Mouse (Mus musculus) liver, embryonic 14.5 days (tissue): ENCODE measurements around the gene Tssk6. TPM values are rescaled to one million over a fixed set of nuclear protein-coding genes. Genes with fewer than 3 reads are reported as not detected.
A peak's percentile ranks its signal among the peaks of the same experiment; 100 is the strongest.

Experiments used
- ATAC-seq: fragments of 200-750 bp; cut with Nextera tagmentation; 2 replicates; pipeline ENCODE4 v1.8.0; 2017; ENCODE audit warnings: moderate number of reproducible peaks, mild to moderate bottlenecking, moderate library complexity; ENCODE audit not compliant: insufficient read depth
- DNase-seq, 3 experiments: peaks; one replicate each; pipeline ENCODE4 v3.0.0-alpha.2; 2012 to 2013; ENCODE audit warnings: low read depth in 3 of 3, low spot score in 3 of 3
- H3K27ac ChIP-seq: fragments of 300-500 bp; sonication (generic); 2 replicates; pipeline ENCODE4 v1.5.1; 2014; ENCODE audit warnings: moderate library complexity, mild to moderate bottlenecking, control low read depth, inconsistent platforms
- H3K27me3 ChIP-seq: fragments of 300-500 bp; sonication (generic); 2 replicates; pipeline ENCODE4 v1.6.1; 2014; ENCODE audit warnings: mild to moderate bottlenecking, low read length, moderate library complexity; ENCODE audit not compliant: control insufficient read depth, insufficient read depth
- H3K36me3 ChIP-seq: fragments of 300-500 bp; sonication (generic); replicated peaks from 2 replicates; pipeline ENCODE4 v1.6.1; 2014; ENCODE audit warnings: low read depth; ENCODE audit not compliant: control insufficient read depth, insufficient read depth
- H3K4me1 ChIP-seq, 2 experiments: fragments of 200-500 bp in 1 of 2; fragments of 300-500 bp in 1 of 2; sonication (generic) in 1 of 2; replicated peaks; 2 replicates each; pipeline ENCODE4 v1.6.1; 2012 to 2014; ENCODE audit warnings: antibody characterized with exemption in 1 of 2, inconsistent platforms in 1 of 2, low read length in 1 of 2; ENCODE audit not compliant: control insufficient read depth in 2 of 2, insufficient read depth in 2 of 2
- H3K4me2 ChIP-seq: fragments of 300-500 bp; sonication (generic); 2 replicates; pipeline ENCODE4 v1.6.1; 2014; ENCODE audit warnings: low read depth, mild to moderate bottlenecking, control low read depth, moderate library complexity
- H3K4me3 ChIP-seq, 2 experiments: fragments of 200-500 bp in 1 of 2; fragments of 300-500 bp in 1 of 2; sonication (generic) in 1 of 2; 2 replicates each; pipeline ENCODE4 v1.5.1; 2012 to 2014; ENCODE audit warnings: low read depth in 2 of 2, low read length in 2 of 2, mild to moderate bottlenecking in 2 of 2, control low read depth in 1 of 2, inconsistent platforms in 1 of 2, moderate library complexity in 1 of 2; ENCODE audit not compliant: insufficient read depth in 1 of 2
- H3K9ac ChIP-seq: fragments of 300-500 bp; sonication (generic); replicated peaks from 2 replicates; pipeline ENCODE4 v1.6.1; 2014; ENCODE audit warnings: mild to moderate bottlenecking, control low read depth, moderate library complexity
- H3K9me3 ChIP-seq: fragments of 300-500 bp; sonication (generic); 2 replicates; pipeline ENCODE4 v1.6.1; 2016; ENCODE audit warnings: low read length, mixed read lengths; ENCODE audit not compliant: control insufficient read depth
- CTCF ChIP-seq: IDR thresholded peaks from 2 replicates; pipeline ENCODE4 v1.5.1; 2016; ENCODE audit warnings: antibody characterized with exemption, low read depth, control low read depth
- EP300 ChIP-seq: IDR thresholded peaks from 2 replicates; pipeline ENCODE4 v1.6.1; 2016; ENCODE audit warnings: antibody characterized with exemption, low read depth
- WGBS: fragments of 180-500 bp; shearing (Covaris S2); extraction: QIAGEN DNeasy Blood & Tissue Kit; methylation state at CpG from one replicate; pipeline ENCODE4 v1.1.7; 2014; ENCODE audit not compliant: insufficient replicate concordance; 5-methylcytosine and 5-hydroxymethylcytosine counted together
- polyA plus RNA-seq, 2 experiments: library from polyadenylated mRNA; depleted of rRNA in 1 of 2; stranded (reverse) in 1 of 2; unstranded in 1 of 2; fragments of >200 nt; fragmentation: Nextera tagmentation in 1 of 2; extraction: Ambion mirVana in 1 of 2; gene quantifications; 2 replicates each; pipeline versions ENCODE4 v1.2.1 to v1.2.3; 2012 to 2014

Tssk6 gene
- polyA plus RNA-seq, 2 experiments = 0.41 to 1.7 TPM

- peaks cover 40% of the 10 kb centered on the region for H3K27me3 ChIP-seq
- no peak overlapping the region for H3K4me2 ChIP-seq
- TF ChIP-seq CTCF (no peak), EP300 (no peak)
- H3K36me3 ChIP-seq = no peaks in the 10 kb centered on the region
- no peak overlapping the region for H3K4me3 ChIP-seq
- no peaks in the 10 kb centered on the region for H3K4me1 ChIP-seq
- no peak overlapping the region for H3K9ac ChIP-seq
- DNase-seq = no peak
- ATAC-seq = no peak
- H3K9me3 ChIP-seq = no peaks in the 10 kb centered on the region
- 41% methylated on average over 3 of the region's 3 CpGs for WGBS
- H3K27ac ChIP-seq = no peak overlapping the region
Measured at GRCm38 (mm10) chr8:69877992-69878391, 24.0 kb upstream of the Tssk6 start.

- Histone ChIP-seq H3K36me3 (no peaks in the 10 kb centered on the region), H3K9me3 (no peaks in the 10 kb centered on the region), H3K27me3 (peaks cover 56% of the 10 kb centered on the region), H3K4me3 (no peak overlapping the region), H3K4me1 (no peaks in the 10 kb centered on the region), H3K4me2 (no peak overlapping the region), H3K9ac (no peak overlapping the region), H3K27ac (no peak overlapping the region)
- ATAC-seq = no peak
- WGBS = 50% methylated on average over 8 of the region's 8 CpGs
- TF ChIP-seq CTCF (no peak), EP300 (no peak)
- DNase-seq = no peak
Measured at GRCm38 (mm10) chr8:69879678-69880077, 22.3 kb upstream of the Tssk6 start.

- Histone ChIP-seq H3K4me2 (no peak overlapping the region), H3K27ac (no peak overlapping the region), H3K4me3 (no peak overlapping the region), H3K4me1 (no peaks in the 10 kb centered on the region), H3K9me3 (no peaks in the 10 kb centered on the region), H3K9ac (no peak overlapping the region), H3K27me3 (peaks cover 68% of the 10 kb centered on the region), H3K36me3 (no peaks in the 10 kb centered on the region)
- 14% methylated on average over 37 of the region's 37 CpGs for WGBS
- no peak for ATAC-seq
- DNase-seq = no peak
- TF ChIP-seq EP300 (no peak), CTCF (no peak)
Measured at GRCm38 (mm10) chr8:69880841-69881240, 21.1 kb upstream of the Tssk6 start.

GRCm38 (mm10) chr8:69881261-69881865, 20.6 kb upstream of the Tssk6 start:
- ATAC-seq (no peak), DNase-seq (no peak)
- Histone ChIP-seq H3K4me3 (0 out of 4 replicates have a peak overlapping the region, but pooled peaks of 1 of the 2 experiments have one; percentile 20), H3K9ac (no peak overlapping the region), H3K4me1 (no peaks in the 10 kb centered on the region), H3K36me3 (no peaks in the 10 kb centered on the region), H3K27me3 (peaks cover 73% of the 10 kb centered on the region), H3K4me2 (peak overlapping the region; percentile 33; the same call in 1 of the 2 replicates), H3K9me3 (no peaks in the 10 kb centered on the region), H3K27ac (no peak overlapping the region)
- no peak for TF ChIP-seq EP300
- TF ChIP-seq CTCF = no peak
- 21% methylated on average over 79 of the region's 79 CpGs for WGBS

- peaks cover 82% of the 10 kb centered on the region for H3K27me3 ChIP-seq
- H3K4me1 ChIP-seq = no peaks in the 10 kb centered on the region
- H3K9me3 ChIP-seq = no peaks in the 10 kb centered on the region
- H3K4me3 ChIP-seq = peak overlapping the region in 1 of 2 experiments; percentile 20; a peak in 1 of 4 replicates
- WGBS = 9% methylated on average over 101 of the region's 103 CpGs
- H3K36me3 ChIP-seq = no peaks in the 10 kb centered on the region
- DNase-seq (no peak), ATAC-seq (peak; percentile 36)
- TF ChIP-seq EP300 = no peak
- no peak for TF ChIP-seq CTCF
- peak overlapping the region; percentile 33; the same call in 1 of the 2 replicates for H3K4me2 ChIP-seq
- no peak overlapping the region for H3K27ac ChIP-seq
- no peak overlapping the region for H3K9ac ChIP-seq
Measured at GRCm38 (mm10) chr8:69882021-69882756, 19.8 kb upstream of the Tssk6 start.
